Mouse (Mus musculus) heart, embryonic 10.5 days (tissue): ENCODE results near the gene Ostm1. TPM values are rescaled to one million over a fixed set of nuclear protein-coding genes. Genes with fewer than 3 reads are reported as not detected.

Experiments used
- DNase-seq: peaks from one replicate; pipeline ENCODE4 v3.0.0-alpha.2; 2017; ENCODE audit warnings: low spot score
- H3K27ac ChIP-seq: fragments of 300-500 bp; sonication (generic); 2 replicates; pipeline ENCODE4 v1.5.1; 2016; ENCODE audit warnings: mild to moderate bottlenecking
- H3K27me3 ChIP-seq: fragments of 300-500 bp; sonication (generic); 2 replicates; pipeline ENCODE4 v1.6.1; 2016; ENCODE audit warnings: mild to moderate bottlenecking; ENCODE audit not compliant: poor library complexity, insufficient read depth, severe bottlenecking
- H3K36me3 ChIP-seq: fragments of 300-500 bp; sonication (generic); 2 replicates; pipeline ENCODE4 v1.6.1; 2016; ENCODE audit warnings: mild to moderate bottlenecking, moderate library complexity
- H3K4me1 ChIP-seq: fragments of 300-500 bp; sonication (generic); 2 replicates; pipeline ENCODE4 v1.6.1; 2016; ENCODE audit warnings: mild to moderate bottlenecking
- H3K4me3 ChIP-seq: fragments of 300-500 bp; sonication (generic); 2 replicates; pipeline ENCODE4 v1.5.1; 2016; ENCODE audit warnings: mild to moderate bottlenecking, moderate library complexity
- H3K9me3 ChIP-seq: fragments of 300-500 bp; sonication (generic); 2 replicates; pipeline ENCODE4 v1.6.1; 2016; ENCODE audit warnings: mild to moderate bottlenecking, moderate library complexity
- WGBS: fragments of 180-500 bp; shearing (Covaris S2); methylation state at CpG from one replicate; pipeline ENCODE4 v1.1.7; 2016; 5-methylcytosine and 5-hydroxymethylcytosine counted together
- polyA plus RNA-seq: library from polyadenylated mRNA; unstranded; fragments of >200 nt; fragmentation: Nextera tagmentation; extraction: Ambion mirVana; gene quantifications from 2 replicates; pipeline ENCODE4 v1.2.1, GENCODE M21; 2016

Ostm1 gene
- polyA plus RNA-seq, 1 experiment from 2014 or later: 21.1 TPM

DNA sequence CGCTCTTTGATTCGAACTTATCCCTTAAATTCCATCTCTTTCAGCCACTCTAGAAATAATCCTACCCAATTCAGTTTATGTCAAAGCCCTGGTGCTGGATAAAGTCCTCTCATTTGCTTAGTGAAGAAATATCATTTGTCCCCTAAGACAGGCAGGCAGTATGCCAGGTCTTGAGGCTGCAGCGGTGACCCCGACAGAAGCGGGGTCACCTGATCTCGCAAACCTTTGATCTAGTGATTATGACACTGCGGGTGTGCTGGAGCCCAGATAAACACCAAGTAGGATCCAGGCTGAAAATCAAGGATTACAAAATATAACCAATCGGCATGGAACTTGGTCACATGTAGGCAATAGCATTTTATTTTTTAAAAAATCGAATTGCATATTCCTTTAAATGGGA lies 131.1 kb downstream of the Ostm1 start:
- Histone ChIP-seq H3K9me3 (no peaks in the 10 kb centered on the region), H3K27me3 (peaks cover 13% of the 10 kb centered on the region)

DNA sequence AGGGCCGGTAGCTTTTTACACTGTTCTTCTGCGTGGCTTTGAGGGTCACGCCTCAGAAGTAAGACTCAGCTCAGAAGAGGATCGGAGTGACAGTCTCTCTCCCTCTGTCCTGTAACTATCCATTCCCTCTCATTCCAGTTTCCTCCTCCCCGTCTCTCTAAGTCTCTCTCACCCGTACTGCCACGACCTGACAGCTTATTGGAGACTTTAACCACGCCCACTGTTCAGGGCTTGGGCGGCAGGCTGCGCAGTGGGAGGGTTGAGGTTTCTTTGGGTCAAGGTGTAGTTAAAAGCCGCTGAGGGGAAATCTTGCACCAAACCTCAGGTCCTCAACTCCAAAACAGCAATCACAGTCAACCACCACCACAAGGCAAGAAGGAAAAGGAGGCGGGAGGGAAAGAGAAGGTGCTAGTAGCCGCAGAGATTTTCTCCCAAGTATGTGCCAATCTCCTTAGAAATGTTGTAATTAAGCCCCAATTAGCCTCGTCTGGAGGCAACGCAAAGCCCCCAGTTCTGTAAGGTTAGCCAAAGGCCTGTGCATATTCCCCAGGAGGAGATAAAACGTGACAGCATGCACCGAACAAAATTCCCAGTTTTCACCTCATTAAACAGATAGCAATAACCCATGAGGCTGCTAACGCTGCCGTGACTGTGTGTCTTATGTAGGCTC lies 131.9 kb downstream of the Ostm1 start:
- H3K36me3 ChIP-seq: no peaks in the 10 kb centered on the region
- 0 out of 2 replicates have a peak overlapping the region, but pooled peaks have one; percentile 25 for H3K27ac ChIP-seq
- 18% methylated on average over 19 of the region's 19 CpGs for WGBS
- H3K27me3 ChIP-seq: peaks cover 13% of the 10 kb centered on the region
- no peaks in the 10 kb centered on the region for H3K9me3 ChIP-seq
- H3K4me1 ChIP-seq: peaks cover 15% of the 10 kb centered on the region
- DNase-seq: no peak
- peak overlapping the region; percentile 44 for H3K4me3 ChIP-seq

More for the DNA sequence above, 131.1 kb downstream of the Ostm1 start:
- no peak for DNase-seq
- Histone ChIP-seq H3K4me1 (peaks cover 15% of the 10 kb centered on the region), H3K4me3 (peak overlapping the region; percentile 44; the same call in 1 of the 2 replicates), H3K36me3 (no peaks in the 10 kb centered on the region), H3K27ac (no peak overlapping the region)
- 16% methylated on average over 9 of the region's 9 CpGs for WGBS

DNA sequence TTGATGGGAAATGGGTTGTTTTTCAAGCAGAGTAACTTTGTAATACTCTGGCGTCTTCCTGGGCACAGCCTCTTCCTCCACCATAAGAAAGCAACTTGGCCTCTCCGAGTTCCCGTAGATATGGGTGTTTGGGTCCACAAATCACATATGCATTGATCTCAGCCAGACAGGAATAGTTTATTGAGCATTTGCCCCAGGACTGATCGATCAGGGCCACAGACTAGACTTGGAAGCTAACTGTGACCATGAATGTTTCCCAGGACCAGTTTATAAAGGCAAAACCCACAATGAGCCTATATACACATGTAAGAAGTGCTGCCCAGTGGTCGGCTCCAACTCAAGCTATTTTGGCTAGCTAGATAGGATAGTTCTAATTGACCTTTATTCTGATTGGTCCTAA lies 138.5 kb downstream of the Ostm1 start:
- Histone ChIP-seq H3K27ac (no peak overlapping the region), H3K9me3 (no peaks in the 10 kb centered on the region), H3K27me3 (0 out of 2 replicates have a peak, but pooled peaks cover 5% of the 10 kb centered on the region), H3K4me3 (no peak overlapping the region), H3K4me1 (no peaks in the 10 kb centered on the region), H3K36me3 (no peaks in the 10 kb centered on the region)
- no peak for DNase-seq
- WGBS: 77% methylated on average over 5 of the region's 5 CpGs

DNA sequence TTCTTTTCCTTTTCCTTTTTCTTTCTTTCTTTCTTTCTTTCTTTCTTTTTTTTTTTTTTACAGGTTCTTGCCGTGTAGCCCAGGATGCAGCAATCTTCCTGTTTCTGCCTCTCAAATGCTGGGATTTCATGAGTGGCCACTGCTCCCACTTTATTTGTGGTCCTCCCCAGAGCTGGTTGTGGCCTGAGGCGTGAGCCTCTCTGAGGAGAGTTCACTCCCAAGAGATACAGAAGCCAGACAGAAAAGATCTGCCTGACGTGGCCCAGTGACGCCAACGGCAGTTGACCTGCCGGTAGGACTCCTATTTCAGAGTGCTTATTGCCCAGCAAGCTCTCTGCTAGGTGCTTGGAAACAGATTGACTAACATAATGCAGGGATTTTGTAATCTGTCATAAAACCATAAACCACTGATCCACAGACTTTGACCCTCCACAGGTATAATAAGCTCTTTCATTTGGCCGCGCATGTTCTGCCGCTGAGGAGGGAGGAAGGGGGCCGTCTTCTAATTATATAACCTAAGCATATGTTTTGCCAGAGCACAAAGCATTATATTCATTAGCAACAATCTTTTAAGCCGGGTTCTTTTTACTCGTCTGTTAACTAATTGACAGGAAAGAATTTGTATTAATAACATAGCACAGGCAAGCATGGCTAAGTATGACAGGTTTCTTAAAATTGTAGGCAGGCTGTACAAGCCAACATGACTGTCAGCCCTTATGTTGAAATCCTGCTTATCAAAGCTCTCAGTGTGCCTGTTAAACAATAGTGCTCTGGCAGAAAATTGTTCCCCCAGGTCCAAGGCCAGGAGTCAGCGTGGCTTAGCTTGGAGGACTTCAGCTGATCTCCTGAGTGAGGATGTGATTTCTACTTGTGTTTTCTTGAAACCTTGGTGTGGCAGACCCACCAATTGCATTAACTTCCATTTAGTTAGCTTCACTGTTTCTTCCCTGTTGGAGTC lies 139.9 kb downstream of the Ostm1 start:
- Histone ChIP-seq H3K36me3 (no peaks in the 10 kb centered on the region), H3K27me3 (0 out of 2 replicates have a peak, but pooled peaks cover under 1% of the 10 kb centered on the region), H3K4me1 (no peaks in the 10 kb centered on the region), H3K27ac (no peak overlapping the region), H3K4me3 (no peak overlapping the region), H3K9me3 (no peaks in the 10 kb centered on the region)
- DNase-seq: no peak
- 78% methylated on average over 13 of the region's 13 CpGs for WGBS

DNA sequence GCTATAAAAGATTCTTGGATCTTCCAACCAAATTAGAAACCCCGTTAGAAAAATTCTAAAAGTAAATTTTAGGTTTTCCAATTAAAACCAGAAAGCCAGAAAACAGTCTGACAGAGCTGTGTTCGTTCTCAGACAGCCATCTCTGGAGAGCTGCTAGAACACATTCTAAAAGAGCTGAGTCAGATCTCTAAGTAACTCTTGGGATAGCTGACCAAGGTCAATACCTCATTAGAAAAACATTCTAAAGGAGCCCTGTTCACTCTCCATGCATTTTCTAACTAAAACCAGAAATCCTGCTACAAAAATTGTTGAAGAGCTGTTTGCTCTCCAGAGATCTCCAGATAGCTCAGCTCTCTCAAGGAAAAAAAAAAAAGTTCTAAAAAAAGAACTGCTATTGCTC lies 146.0 kb downstream of the Ostm1 start:
- H3K27me3 ChIP-seq: no peaks in the 10 kb centered on the region
- H3K4me1 ChIP-seq: no peaks in the 10 kb centered on the region
- no peak overlapping the region for H3K4me3 ChIP-seq
- 59% methylated on average over 2 of the region's 2 CpGs for WGBS
- H3K27ac ChIP-seq: no peak overlapping the region
- no peak for DNase-seq
- no peaks in the 10 kb centered on the region for H3K36me3 ChIP-seq
- no peaks in the 10 kb centered on the region for H3K9me3 ChIP-seq

DNA sequence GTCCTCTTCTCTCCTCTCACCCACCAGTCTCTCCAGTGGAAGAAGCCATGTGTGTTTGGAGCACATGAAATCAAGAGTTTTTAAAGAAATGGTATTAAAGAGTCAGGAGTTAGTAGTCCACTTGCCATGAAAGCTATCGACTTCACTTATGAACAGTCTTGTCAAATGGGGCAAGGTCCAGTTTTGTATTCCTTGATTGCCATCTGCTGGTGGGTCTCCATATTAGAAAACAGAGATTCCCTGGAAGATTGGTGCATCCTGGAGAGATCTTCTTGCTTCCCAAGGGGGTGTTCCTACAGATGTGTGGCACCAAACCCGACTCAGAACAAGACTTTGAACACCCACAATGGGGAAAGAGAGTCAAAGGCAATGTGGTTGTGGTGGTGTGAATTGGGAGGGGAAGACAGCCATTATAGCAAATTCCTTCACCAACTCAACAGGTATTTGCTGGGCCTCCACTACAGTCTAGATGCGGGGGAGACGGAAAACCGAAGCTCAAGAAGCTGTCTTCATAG lies 151.0 kb downstream of the Ostm1 start:
- Histone ChIP-seq H3K36me3 (no peaks in the 10 kb centered on the region), H3K9me3 (no peaks in the 10 kb centered on the region), H3K27me3 (no peaks in the 10 kb centered on the region), H3K4me1 (no peaks in the 10 kb centered on the region), H3K27ac (no peak overlapping the region), H3K4me3 (no peak overlapping the region)
- no peak for DNase-seq
- 59% methylated on average over 5 of the region's 5 CpGs for WGBS

DNA sequence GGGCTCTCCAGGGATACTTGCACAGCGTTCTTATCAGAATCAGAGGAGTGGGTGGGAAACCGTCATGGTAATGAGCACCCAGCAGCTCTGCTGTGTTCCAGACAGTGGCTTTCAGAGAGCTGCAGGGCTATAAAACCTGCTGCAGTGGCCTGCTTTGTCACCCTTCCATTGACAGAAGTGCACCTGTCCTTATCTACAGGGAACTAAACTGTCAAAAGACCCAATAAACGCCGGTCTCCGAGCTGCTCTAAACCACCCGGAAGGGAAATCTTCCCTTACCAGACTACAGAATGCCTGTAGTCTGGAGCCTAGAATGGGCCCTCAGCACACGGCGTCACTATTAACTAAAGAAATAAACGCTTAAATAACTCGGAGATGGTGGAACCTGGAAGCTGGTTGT lies 168.2 kb downstream of the Ostm1 start:
- WGBS: 75% methylated on average over 10 of the region's 10 CpGs
- H3K4me3 ChIP-seq: no peak overlapping the region
- no peaks in the 10 kb centered on the region for H3K4me1 ChIP-seq
- DNase-seq: no peak
- no peaks in the 10 kb centered on the region for H3K36me3 ChIP-seq
- no peak overlapping the region for H3K27ac ChIP-seq
- no peaks in the 10 kb centered on the region for H3K9me3 ChIP-seq
- no peaks in the 10 kb centered on the region for H3K27me3 ChIP-seq

Other genes starting within 250 kb of the Ostm1 start
- gene Afg1l, start 105.3 kb upstream of the Ostm1 start, polyA plus RNA-seq: 8.7 and 11.3 TPM in 2 replicates
- gene Snx3, start 81.8 kb upstream of the Ostm1 start, polyA plus RNA-seq: 339 and 374 TPM in 2 replicates
- gene Nr2e1, start 190 bp upstream of the Ostm1 start, polyA plus RNA-seq: not detected in 2 replicates
- gene Sec63, start 177.7 kb downstream of the Ostm1 start, polyA plus RNA-seq: 18.6 and 28.4 TPM in 2 replicates